Comparison of ENCODE assay signal across 8 mouse cellular contexts in the genomic region with DNA sequence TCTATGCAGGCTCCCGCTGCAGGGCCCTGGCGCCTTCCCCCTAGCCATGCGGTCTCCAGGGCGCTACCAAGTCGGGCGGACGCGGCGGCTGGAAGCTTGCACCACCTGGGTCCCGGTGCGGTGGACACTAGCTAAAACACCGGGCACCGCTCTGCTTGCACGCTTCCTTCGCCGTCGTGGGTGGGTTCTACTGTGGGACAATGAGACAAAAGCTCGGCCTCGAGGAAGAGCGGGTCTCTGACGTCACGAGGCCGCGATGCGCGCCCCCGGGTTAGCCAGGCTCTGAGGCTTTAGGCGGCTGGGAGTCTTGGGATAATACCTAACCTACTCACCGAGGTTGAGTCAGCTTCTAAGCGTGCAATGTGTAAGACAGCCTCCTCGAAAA. TPM values are rescaled to one million over a fixed set of nuclear protein-coding genes. Genes with fewer than 3 reads are reported as not detected.
DNase-seq lines count a peak whose midpoint lies in the region; ATAC-seq and TF ChIP-seq lines count a peak whose summit lies in the region.

No protein-coding gene starts in this region.

- peak overlapping the region; percentile 68 to 99 (median 94) for H3K4me3 ChIP-seq in CH12.LX (replicated peaks in 1 of 3; ENCODE audit: low read depth in 2 of 3, low read length in 2 of 3, poor library complexity in 1 of 3)
- H3K4me3 ChIP-seq in bone marrow macrophage, adult 2 months (ENCODE audit: insufficient read depth, low read length): peak overlapping the region; percentile 99
- peak overlapping the region; percentile 70 for H3K4me3 ChIP-seq in erythroblast, embryonic 14.5 days (replicated peaks)
- H3K4me3 ChIP-seq in hindbrain, embryonic 10.5 days: peak overlapping the region; percentile 87
- peak overlapping the region; percentile 73 for H3K4me3 ChIP-seq in lung, postnatal 0 days (ENCODE audit: low read depth, low read length)

- no peak for TF ChIP-seq EP300 in CH12.LX (IDR thresholded peaks at IDR 0.05; ENCODE audit: low read length)
- no peak for TF ChIP-seq EP300 in lung, postnatal 0 days (IDR thresholded peaks at IDR 0.05)

- dilution Hi-C loops in CH12.LX (cut with MboI; ENCODE audit: extremely low pct_ligation_motif_present, extremely low pct_unique_long_range_greater_than_20kb, low sequenced_read_pairs): no loop called here

- H3K4me1 ChIP-seq in CH12.LX (ENCODE audit: control insufficient read depth in 1 of 2, insufficient read depth in 2 of 2): peaks cover 13 to 46% of the 10 kb centered on the region in 2 experiments
- peaks cover 14% of the 10 kb centered on the region for H3K4me1 ChIP-seq in bone marrow macrophage, adult 2 months (ENCODE audit: control insufficient read depth, insufficient read depth, low read length)
- H3K4me1 ChIP-seq in erythroblast, embryonic 14.5 days (ENCODE audit: control insufficient read depth): peaks cover 43% of the 10 kb centered on the region
- peaks cover 16% of the 10 kb centered on the region for H3K4me1 ChIP-seq in hindbrain, embryonic 10.5 days (replicated peaks)
- no peaks in the 10 kb centered on the region; the same call in 1 of the 2 replicates for H3K4me1 ChIP-seq in lung, postnatal 0 days (ENCODE audit: insufficient read depth, low read depth, low read length)

- in situ Hi-C loops in CH12.LX (cut with MboI; ENCODE audit: low pct_ligation_motif_present, low pct_unique_long_range_greater_than_20kb, low sequenced_read_pairs): no loop called here

- under 1% methylated on average over 31 of the region's 31 CpGs for WGBS in hindbrain, embryonic 10.5 days
- WGBS in lung, postnatal 0 days: under 1% methylated on average over 31 of the region's 31 CpGs

- peak overlapping the region; percentile 46 for H3K4me2 ChIP-seq in CH12.LX (ENCODE audit: insufficient read depth, low read depth, poor library complexity, severe bottlenecking)
- peak overlapping the region; percentile 84 for H3K4me2 ChIP-seq in lung, postnatal 0 days (replicated peaks; ENCODE audit: low read depth, low read length)

- no peak for TF ChIP-seq RAD21 in CH12.LX (IDR thresholded peaks at IDR 0.05; ENCODE audit: low read depth, low read length)

- peak; percentile 48 for DNase-seq in CH12.LX (ENCODE audit: extremely low read depth)
- no peak for DNase-seq in hindbrain, embryonic 10.5 days (ENCODE audit: low spot score)
- peak; percentile 61 to 67 for DNase-seq in layer of hippocampus, postnatal 14 days (ENCODE audit: low spot score in 2 of 2)
- DNase-seq in lung, postnatal 0 days (ENCODE audit: low spot score): peak; percentile 64
- peak; percentile 67 for DNase-seq in ovary, postnatal 36 days (ENCODE audit: low spot score)
- peak; percentile 47 to 65 for DNase-seq in urinary bladder, adult 18-20 months (ENCODE audit: low spot score in 2 of 2)

- no peak for TF ChIP-seq CTCF in CH12.LX (conservative IDR thresholded peaks at IDR 0.05 in 1 of 2, IDR thresholded peaks at IDR 0.05 in 1 of 2; ENCODE audit: low read depth in 2 of 2, low read length in 2 of 2)
- TF ChIP-seq CTCF in bone marrow macrophage, adult 2 months (IDR thresholded peaks at IDR 0.05; ENCODE audit: low read depth, low read length): no peak
- no peak for TF ChIP-seq CTCF in lung, postnatal 0 days (IDR thresholded peaks at IDR 0.05)

- H3K9me3 ChIP-seq in CH12.LX (replicated peaks; ENCODE audit: low read length): no peaks in the 10 kb centered on the region
- no peaks in the 10 kb centered on the region for H3K9me3 ChIP-seq in erythroblast, embryonic 14.5 days (ENCODE audit: control insufficient read depth, low read length)
- H3K9me3 ChIP-seq in hindbrain, embryonic 10.5 days: no peaks in the 10 kb centered on the region
- H3K9me3 ChIP-seq in lung, postnatal 0 days (ENCODE audit: low read length): no peaks in the 10 kb centered on the region

- H3K79me2 ChIP-seq in CH12.LX (replicated peaks; ENCODE audit: control insufficient read depth, extremely low read depth, insufficient read depth, poor library complexity, severe bottlenecking): peaks cover 38% of the 10 kb centered on the region

- H3K36me3 ChIP-seq in CH12.LX (replicated peaks in 1 of 2; ENCODE audit: control insufficient read depth in 1 of 2, insufficient read depth in 1 of 2, low read length in 1 of 2): peaks cover 0 to 2% of the 10 kb centered on the region in 2 experiments
- peaks cover 9% of the 10 kb centered on the region for H3K36me3 ChIP-seq in erythroblast, embryonic 14.5 days (ENCODE audit: control insufficient read depth)
- H3K36me3 ChIP-seq in hindbrain, embryonic 10.5 days: no peaks in the 10 kb centered on the region
- H3K36me3 ChIP-seq in lung, postnatal 0 days (ENCODE audit: insufficient read depth, low read length): no peaks in the 10 kb centered on the region

- peak; percentile 57 for ATAC-seq in lung, postnatal 0 days

- peak overlapping the region; percentile 67 for H3K27ac ChIP-seq in CH12.LX (ENCODE audit: insufficient read depth, low read depth)
- H3K27ac ChIP-seq in bone marrow macrophage, adult 2 months (ENCODE audit: insufficient read depth, low read depth, low read length): peak overlapping the region; percentile 81
- peak overlapping the region; percentile 99 for H3K27ac ChIP-seq in hindbrain, embryonic 10.5 days
- peak overlapping the region; percentile 97 for H3K27ac ChIP-seq in lung, postnatal 0 days (ENCODE audit: low read length)

- H3K9ac ChIP-seq in CH12.LX (ENCODE audit: insufficient read depth, low read depth): peak overlapping the region; percentile 92
- H3K9ac ChIP-seq in lung, postnatal 0 days (replicated peaks; ENCODE audit: low read depth): peak overlapping the region; percentile 82

- H3K27me3 ChIP-seq in CH12.LX (replicated peaks): peaks cover 2% of the 10 kb centered on the region
- no peaks in the 10 kb centered on the region for H3K27me3 ChIP-seq in erythroblast, embryonic 14.5 days (ENCODE audit: control insufficient read depth)
- no peaks in the 10 kb centered on the region for H3K27me3 ChIP-seq in hindbrain, embryonic 10.5 days (ENCODE audit: insufficient read depth, poor library complexity, severe bottlenecking)
- no peaks in the 10 kb centered on the region for H3K27me3 ChIP-seq in lung, postnatal 0 days (replicated peaks; ENCODE audit: insufficient read depth, low read length)

- no peak for TF ChIP-seq POLR2A in CH12.LX (IDR thresholded peaks at IDR 0.05; ENCODE audit: low read depth, low read length)
- TF ChIP-seq POLR2A in bone marrow macrophage, adult 2 months (IDR thresholded peaks at IDR 0.05; ENCODE audit: borderline replicate concordance, low read depth, low read length): no peak

TF ChIP-seq in CH12.LX, 34 proteins besides CTCF, POLR2A, EP300 and RAD21 (continues in another document):
- TF ChIP-seq PAX5 (IDR thresholded peaks at IDR 0.05; ENCODE audit: low read length): no peak
- TF ChIP-seq ETS1 (conservative IDR thresholded peaks at IDR 0.05; ENCODE audit: low read depth, low read length): no peak; the same call in 1 of the 2 replicates
- no peak for TF ChIP-seq UBTF (IDR thresholded peaks at IDR 0.05; ENCODE audit: low read depth, low read length)
- TF ChIP-seq MXI1 (IDR thresholded peaks at IDR 0.05; ENCODE audit: low read depth, low read length): no peak
- no peak for TF ChIP-seq E2F4 (IDR thresholded peaks at IDR 0.05; ENCODE audit: insufficient replicate concordance, low read depth, low read length)
- no peak for TF ChIP-seq ELF1 (IDR thresholded peaks at IDR 0.05; ENCODE audit: low read depth, low read length)
- no peak for TF ChIP-seq CHD1 (IDR thresholded peaks at IDR 0.05; ENCODE audit: low read depth, low read length)
- no peak for TF ChIP-seq MAX (IDR thresholded peaks at IDR 0.05; ENCODE audit: low read length)
- TF ChIP-seq CHD2 (IDR thresholded peaks at IDR 0.05; ENCODE audit: low read length): no peak
- no peak for TF ChIP-seq USF2 (conservative IDR thresholded peaks at IDR 0.05; ENCODE audit: low read depth, low read length)
- no peak for TF ChIP-seq MEF2A (IDR thresholded peaks at IDR 0.05; ENCODE audit: borderline replicate concordance, low read depth, low read length)
- TF ChIP-seq POLR2AphosphoS2 (IDR thresholded peaks at IDR 0.05; ENCODE audit: low read depth, low read length): no peak
- TF ChIP-seq SIN3A (IDR thresholded peaks at IDR 0.05; ENCODE audit: low read length): no peak
- no peak for TF ChIP-seq NELFE (IDR thresholded peaks at IDR 0.05; ENCODE audit: low read depth, low read length)
- TF ChIP-seq ZMIZ1 (IDR thresholded peaks at IDR 0.05; ENCODE audit: low read depth, low read length): no peak
- TF ChIP-seq KAT2A (IDR thresholded peaks at IDR 0.05; ENCODE audit: insufficient replicate concordance, low read length): no peak

RNA-seq across cellular contexts. Expression of gene Smchd1, which starts 0.6 kb away (rescaled TPM):
- total RNA-seq in CH12.LX (2012; rRNA removed): 44.4 and 50.9 TPM in 2 replicates
- 73.9 and 87.8 TPM in 2 replicates for total RNA-seq in CH12.LX (2014; rRNA removed)
- polyA plus RNA-seq in CH12.LX (2012; ENCODE audit: insufficient read length, low read depth): 53.3 and 59.4 TPM in 2 replicates
- 56.9 and 67.7 TPM in 2 replicates for polyA plus RNA-seq in bone marrow macrophage, adult 2 months (2012; ENCODE audit: insufficient read depth, insufficient read length, missing spikeins)
- 0.19 and 0.27 TPM in 2 replicates for polyA plus RNA-seq in erythroblast, embryonic 14.5 days (2012)
- polyA plus RNA-seq in hindbrain, embryonic 10.5 days (2016; fragmentation: Nextera tagmentation; extraction: Ambion mirVana): 50.7 and 79.2 TPM in 2 replicates
- total RNA-seq in layer of hippocampus, postnatal 14 days (2021): 10 to 100 TPM; 31.0 to 34.0 TPM
- polyA plus RNA-seq in lung, postnatal 0 days (2015; fragmentation: Nextera tagmentation; extraction: Ambion mirVana): 24.9 and 28.9 TPM in 2 replicates

RNA-seq across cellular contexts. Expression of gene Gm4707, which starts 16.0 kb away (rescaled TPM):
- total RNA-seq in CH12.LX (2012; rRNA removed) (1.1 and 1.5 TPM in 2 replicates), CH12.LX (2014; rRNA removed) (0.16 and 1.5 TPM in 2 replicates)
- 0.33 and 1.1 TPM in 2 replicates for polyA plus RNA-seq in CH12.LX (2012; ENCODE audit: insufficient read length, low read depth)
- 1.9 and 3.2 TPM in 2 replicates for polyA plus RNA-seq in bone marrow macrophage, adult 2 months (2012; ENCODE audit: insufficient read depth, insufficient read length, missing spikeins)
- polyA plus RNA-seq in erythroblast, embryonic 14.5 days (2012): 0.02 and 0.10 TPM in 2 replicates
- polyA plus RNA-seq in hindbrain, embryonic 10.5 days (2016; fragmentation: Nextera tagmentation; extraction: Ambion mirVana): 4.0 and 6.3 TPM in 2 replicates
- total RNA-seq in layer of hippocampus, postnatal 14 days (2021): 1 to 10 TPM; 1.1 to 3.0 TPM
- polyA plus RNA-seq in lung, postnatal 0 days (2015; fragmentation: Nextera tagmentation; extraction: Ambion mirVana): 0.44 and 0.89 TPM in 2 replicates

RNA-seq across cellular contexts. Expression of gene Ndc80, which starts 51.0 kb away (rescaled TPM):
- 24.4 and 26.7 TPM in 2 replicates for total RNA-seq in CH12.LX (2012; rRNA removed)
- 44.5 and 55.6 TPM in 2 replicates for total RNA-seq in CH12.LX (2014; rRNA removed)
- 41.8 and 49.6 TPM in 2 replicates for polyA plus RNA-seq in CH12.LX (2012; ENCODE audit: insufficient read length, low read depth)
- polyA plus RNA-seq in bone marrow macrophage, adult 2 months (2012; ENCODE audit: insufficient read depth, insufficient read length, missing spikeins): 34.5 and 37.8 TPM in 2 replicates
- polyA plus RNA-seq in erythroblast, embryonic 14.5 days (2012): 1.2 and 2.4 TPM in 2 replicates
- polyA plus RNA-seq in hindbrain, embryonic 10.5 days (2016; fragmentation: Nextera tagmentation; extraction: Ambion mirVana): 38.4 and 59.5 TPM in 2 replicates
- total RNA-seq in layer of hippocampus, postnatal 14 days (2021): 1 to 10 TPM; 1.4 to 1.5 TPM
- polyA plus RNA-seq in lung, postnatal 0 days (2015; fragmentation: Nextera tagmentation; extraction: Ambion mirVana): 3.2 and 3.3 TPM in 2 replicates

Comparison
In these comparisons a context has a peak if more than half of its experiments do, and no peak if none do; other contexts are left out.
1. RNA of gene Smchd1, which starts 0.6 kb away (polyA plus RNA-seq): 53.3 to 59.4 TPM in CH12.LX, 56.9 to 67.7 TPM in bone marrow macrophage, adult 2 months, 50.7 to 79.2 TPM in hindbrain, embryonic 10.5 days and 24.9 to 28.9 TPM in lung, postnatal 0 days; 0.19 to 0.27 TPM in erythroblast, embryonic 14.5 days; every median in the first group is over 10 times any median in the second.
2. Peak in every context shown above with its lines, with median percentiles within 50 percentile points of each other: H3K27ac ChIP-seq and H3K4me3 ChIP-seq.